Mouse (Mus musculus) ES-Bruce4 (cell line): ENCODE measurements at regions not wholly inside any gene's neighbourhood (a gene's known extent, or its start where the extent isn't known, plus 50 kb on each side); places are given as distances from the start of the nearest gene placed in this dataset.

Experiments
- CTCF ChIP-seq: IDR thresholded peaks from one replicate; pipeline ENCODE4 v1.8.1; 2011; ENCODE audit warnings: low read depth, low read length
- POLR2A ChIP-seq: IDR thresholded peaks from one replicate; pipeline ENCODE4 v1.8.1; 2011; ENCODE audit warnings: low read length; ENCODE audit not compliant: insufficient read depth

- no peak for TF ChIP-seq POLR2A
- no peak for TF ChIP-seq CTCF
These were observed 251.5 kb upstream of the Dio3 start for GRCm38 (mm10) chr12:110027345-110027744.
